ENCODE assay signal across 8 mouse cellular contexts in the genomic region with DNA sequence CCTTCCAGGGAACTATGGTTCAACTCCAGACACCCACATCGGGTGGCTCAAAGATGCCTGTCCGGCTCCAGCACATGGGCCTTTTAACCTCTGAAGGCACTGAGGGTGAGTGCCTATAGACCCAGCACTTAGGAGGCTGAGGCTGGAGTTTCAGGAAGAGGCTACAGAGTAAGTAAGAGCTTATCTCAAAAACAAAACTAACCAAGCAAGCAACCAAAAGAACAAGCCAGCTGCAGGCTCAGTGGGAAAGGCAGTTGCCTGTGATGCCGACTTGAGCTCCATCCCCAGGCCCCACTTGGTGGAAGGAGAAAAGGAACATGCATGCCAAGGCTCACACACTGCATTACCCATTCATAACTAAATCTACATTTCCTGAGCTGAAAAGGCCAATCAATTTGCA. TPM values are rescaled to one million over a fixed set of nuclear protein-coding genes. Genes with fewer than 3 reads are reported as not detected.
DNase-seq lines count a peak whose midpoint lies in the region; ATAC-seq lines count a peak whose summit lies in the region.

No protein-coding gene starts in this region.

- no peak overlapping the region for H3K9ac ChIP-seq in kidney, embryonic 15.5 days
- no peak overlapping the region for H3K9ac ChIP-seq in kidney, embryonic 16.5 days (replicated peaks; ENCODE audit: low read length)
- no peak overlapping the region for H3K9ac ChIP-seq in embryonic facial prominence, embryonic 12.5 days
- H3K9ac ChIP-seq in limb, embryonic 12.5 days (replicated peaks), result no peak overlapping the region
- H3K9ac ChIP-seq in stomach, embryonic 14.5 days (replicated peaks; ENCODE audit: low read depth, low read length), result no peak overlapping the region

- H3K27ac ChIP-seq in kidney, embryonic 15.5 days, result no peak overlapping the region
- H3K27ac ChIP-seq in kidney, embryonic 16.5 days (ENCODE audit: low read length), result no peak overlapping the region
- H3K27ac ChIP-seq in embryonic facial prominence, embryonic 12.5 days, result no peak overlapping the region
- H3K27ac ChIP-seq in limb, embryonic 12.5 days, result no peak overlapping the region
- no peak overlapping the region for H3K27ac ChIP-seq in stomach, embryonic 14.5 days (ENCODE audit: low read length)

- H3K27me3 ChIP-seq in kidney, embryonic 15.5 days, result no peaks in the 10 kb centered on the region
- no peaks in the 10 kb centered on the region for H3K27me3 ChIP-seq in kidney, embryonic 16.5 days (ENCODE audit: insufficient read depth, low read length)
- 0 out of 2 replicates have a peak, but pooled peaks cover 9% of the 10 kb centered on the region for H3K27me3 ChIP-seq in embryonic facial prominence, embryonic 12.5 days
- H3K27me3 ChIP-seq in limb, embryonic 12.5 days, result peaks cover 26% of the 10 kb centered on the region
- no peaks in the 10 kb centered on the region for H3K27me3 ChIP-seq in stomach, embryonic 14.5 days (ENCODE audit: control insufficient read depth, insufficient read depth, low read length)

- DNase-seq in ovary, adult 18-20 months (ENCODE audit: low spot score), result no peak
- DNase-seq in retina, postnatal 1 day, result no peak
- no peak for DNase-seq in adrenal gland, postnatal 14 days

- H3K4me2 ChIP-seq in kidney, embryonic 15.5 days, result peak overlapping the region; percentile 94
- H3K4me2 ChIP-seq in kidney, embryonic 16.5 days (replicated peaks; ENCODE audit: low read depth, low read length), result no peak overlapping the region; the same call in 1 of the 2 replicates
- H3K4me2 ChIP-seq in embryonic facial prominence, embryonic 12.5 days (replicated peaks), result peak overlapping the region; percentile 95; the same call in 1 of the 2 replicates
- H3K4me2 ChIP-seq in limb, embryonic 12.5 days, result peak overlapping the region; percentile 95
- peak overlapping the region; percentile 88 for H3K4me2 ChIP-seq in stomach, embryonic 14.5 days (replicated peaks; ENCODE audit: low read depth, low read length)

- 0 out of 2 replicates have a peak, but pooled peaks cover 3% of the 10 kb centered on the region for H3K9me3 ChIP-seq in kidney, embryonic 15.5 days (replicated peaks)
- H3K9me3 ChIP-seq in kidney, embryonic 16.5 days (ENCODE audit: low read length), result peaks cover 3% of the 10 kb centered on the region
- no peaks in the 10 kb centered on the region for H3K9me3 ChIP-seq in embryonic facial prominence, embryonic 12.5 days
- 0 out of 2 replicates have a peak, but pooled peaks cover 5% of the 10 kb centered on the region for H3K9me3 ChIP-seq in limb, embryonic 12.5 days
- no peaks in the 10 kb centered on the region for H3K9me3 ChIP-seq in stomach, embryonic 14.5 days (ENCODE audit: control insufficient read depth, low read depth, low read length)

- no peak overlapping the region for H3K4me3 ChIP-seq in kidney, embryonic 15.5 days (replicated peaks)
- no peak overlapping the region for H3K4me3 ChIP-seq in kidney, embryonic 16.5 days (ENCODE audit: low read length)
- H3K4me3 ChIP-seq in embryonic facial prominence, embryonic 12.5 days, result no peak overlapping the region
- no peak overlapping the region for H3K4me3 ChIP-seq in limb, embryonic 12.5 days (replicated peaks)
- H3K4me3 ChIP-seq in stomach, embryonic 14.5 days (ENCODE audit: low read depth, low read length), result peak overlapping the region; percentile 44; the same call in 1 of the 2 replicates

- H3K36me3 ChIP-seq in kidney, embryonic 15.5 days, result no peaks in the 10 kb centered on the region
- no peaks in the 10 kb centered on the region for H3K36me3 ChIP-seq in kidney, embryonic 16.5 days (ENCODE audit: insufficient read depth, low read length)
- no peaks in the 10 kb centered on the region for H3K36me3 ChIP-seq in embryonic facial prominence, embryonic 12.5 days
- H3K36me3 ChIP-seq in limb, embryonic 12.5 days, result no peaks in the 10 kb centered on the region
- no peaks in the 10 kb centered on the region for H3K36me3 ChIP-seq in stomach, embryonic 14.5 days (ENCODE audit: control insufficient read depth, insufficient read depth, low read length)

- WGBS in kidney, embryonic 15.5 days, result 40% methylated on average over 3 of the region's 3 CpGs
- WGBS in kidney, embryonic 16.5 days, result 50% methylated on average over 3 of the region's 3 CpGs
- WGBS in embryonic facial prominence, embryonic 12.5 days, result 46% methylated on average over 3 of the region's 3 CpGs
- WGBS in limb, embryonic 12.5 days, result 61% methylated on average over 3 of the region's 3 CpGs
- WGBS in stomach, embryonic 14.5 days, result 57% methylated on average over 3 of the region's 3 CpGs

- ATAC-seq in kidney, embryonic 15.5 days (replicated peaks; ENCODE audit: low FRiP score), result no peak
- no peak for ATAC-seq in kidney, embryonic 16.5 days (ENCODE audit: low FRiP score, low TSS enrichment)
- no peak for ATAC-seq in embryonic facial prominence, embryonic 12.5 days (ENCODE audit: insufficient number of reproducible peaks, insufficient read depth, low FRiP score, low TSS enrichment)
- ATAC-seq in limb, embryonic 12.5 days (ENCODE audit: insufficient number of reproducible peaks, insufficient read depth, low FRiP score, low TSS enrichment, low read depth), result no peak
- ATAC-seq in stomach, embryonic 14.5 days (ENCODE audit: insufficient number of reproducible peaks, insufficient read depth, low FRiP score, low read depth), result no peak

- H3K4me1 ChIP-seq in kidney, embryonic 15.5 days, result peaks cover 36% of the 10 kb centered on the region
- peaks cover 16% of the 10 kb centered on the region for H3K4me1 ChIP-seq in kidney, embryonic 16.5 days (ENCODE audit: insufficient read depth, low read length)
- H3K4me1 ChIP-seq in embryonic facial prominence, embryonic 12.5 days, result peaks cover 11% of the 10 kb centered on the region; the same call in 1 of the 2 replicates
- H3K4me1 ChIP-seq in limb, embryonic 12.5 days (replicated peaks), result peaks cover 11% of the 10 kb centered on the region
- H3K4me1 ChIP-seq in stomach, embryonic 14.5 days (ENCODE audit: control insufficient read depth, insufficient read depth, low read length), result peaks cover 5% of the 10 kb centered on the region; the same call in 1 of the 2 replicates

RNA-seq across cellular contexts. Expression of gene Ccdc69, which starts 0.6 kb away (rescaled TPM):
- 3.2 and 3.3 TPM in 2 replicates for polyA plus RNA-seq in kidney, embryonic 15.5 days (2015; fragmentation: Nextera tagmentation; extraction: Ambion mirVana)
- polyA plus RNA-seq in kidney, embryonic 16.5 days (2015; fragmentation: Nextera tagmentation; extraction: Ambion mirVana), result 3.0 and 3.6 TPM in 2 replicates
- polyA plus RNA-seq in embryonic facial prominence, embryonic 12.5 days (2016; fragmentation: Nextera tagmentation; extraction: Ambion mirVana), result 0.67 and 0.78 TPM in 2 replicates
- 0.24 and 0.29 TPM in 2 replicates for polyA plus RNA-seq in limb, embryonic 12.5 days (2016; fragmentation: Nextera tagmentation; extraction: Ambion mirVana)
- 1.8 and 3.2 TPM in 2 replicates for polyA plus RNA-seq in stomach, embryonic 14.5 days (2014; fragmentation: Nextera tagmentation; extraction: Ambion mirVana)
- 8.3 and 12.2 TPM in 2 replicates for total RNA-seq in adrenal gland, postnatal 14 days (2021)

RNA-seq across cellular contexts. Expression of gene Gm2a, which starts 19.4 kb away (rescaled TPM):
- 32.7 and 32.9 TPM in 2 replicates for polyA plus RNA-seq in kidney, embryonic 15.5 days (2015; fragmentation: Nextera tagmentation; extraction: Ambion mirVana)
- polyA plus RNA-seq in kidney, embryonic 16.5 days (2015; fragmentation: Nextera tagmentation; extraction: Ambion mirVana), result 38.0 and 39.7 TPM in 2 replicates
- polyA plus RNA-seq in embryonic facial prominence, embryonic 12.5 days (2016; fragmentation: Nextera tagmentation; extraction: Ambion mirVana), result 12.0 and 13.0 TPM in 2 replicates
- 10.9 and 11.1 TPM in 2 replicates for polyA plus RNA-seq in limb, embryonic 12.5 days (2016; fragmentation: Nextera tagmentation; extraction: Ambion mirVana)
- 23.3 and 25.2 TPM in 2 replicates for polyA plus RNA-seq in stomach, embryonic 14.5 days (2014; fragmentation: Nextera tagmentation; extraction: Ambion mirVana)
- total RNA-seq in adrenal gland, postnatal 14 days (2021), result 104 and 106 TPM in 2 replicates

RNA-seq across cellular contexts. Expression of gene Anxa6, which starts 45.3 kb away (rescaled TPM):
- 201 and 233 TPM in 2 replicates for polyA plus RNA-seq in kidney, embryonic 15.5 days (2015; fragmentation: Nextera tagmentation; extraction: Ambion mirVana)
- 239 and 266 TPM in 2 replicates for polyA plus RNA-seq in kidney, embryonic 16.5 days (2015; fragmentation: Nextera tagmentation; extraction: Ambion mirVana)
- 204 and 212 TPM in 2 replicates for polyA plus RNA-seq in embryonic facial prominence, embryonic 12.5 days (2016; fragmentation: Nextera tagmentation; extraction: Ambion mirVana)
- 168 and 178 TPM in 2 replicates for polyA plus RNA-seq in limb, embryonic 12.5 days (2016; fragmentation: Nextera tagmentation; extraction: Ambion mirVana)
- polyA plus RNA-seq in stomach, embryonic 14.5 days (2014; fragmentation: Nextera tagmentation; extraction: Ambion mirVana), result 400 and 419 TPM in 2 replicates
- total RNA-seq in adrenal gland, postnatal 14 days (2021), result 146 and 152 TPM in 2 replicates
